Comparison of ENCODE assay signal across 27 mouse cellular contexts in genomic region chr17:34979631-34980030, GRCm38 (mm10). TPM values are rescaled to one million over a fixed set of nuclear protein-coding genes. Genes with fewer than 3 reads are reported as not detected.
DNase-seq lines count a peak whose midpoint lies in the region; ATAC-seq and TF ChIP-seq lines count a peak whose summit lies in the region.
"Had no signal": no experiment of that assay in that cellular context is flagged by ENCODE, and none has a peak within 500 bp of the region (broad histone marks: within the 10 kb centered on the region; RNA-seq: fewer than 3 reads in every experiment).

No protein-coding gene starts in this region.

- no peaks in the 10 kb centered on the region for H3K36me3 ChIP-seq in intestine, embryonic 14.5 days (ENCODE audit: control insufficient read depth, insufficient read depth, low read length)
- no peaks in the 10 kb centered on the region for H3K36me3 ChIP-seq in intestine, postnatal 0 days (ENCODE audit: control insufficient read depth, insufficient read depth)
- peaks cover 20% of the 10 kb centered on the region for H3K36me3 ChIP-seq in liver, embryonic 12.5 days
- no peaks in the 10 kb centered on the region for H3K36me3 ChIP-seq in liver, embryonic 11.5 days (ENCODE audit: control insufficient read depth, insufficient read depth, low read length)
- peaks cover 11% of the 10 kb centered on the region for H3K36me3 ChIP-seq in liver, embryonic 13.5 days
- no peaks in the 10 kb centered on the region for H3K36me3 ChIP-seq in liver, embryonic 16.5 days (ENCODE audit: control insufficient read depth, insufficient read depth)

- no peak for TF ChIP-seq POLR2A in lung, adult 2 months (IDR thresholded peaks at IDR 0.05; ENCODE audit: borderline replicate concordance, extremely low read depth, low read depth, low read length)

- WGBS in intestine, embryonic 14.5 days = 91% methylated on average over 4 of the region's 4 CpGs
- 67% methylated on average over 4 of the region's 4 CpGs for WGBS in intestine, postnatal 0 days
- WGBS in liver, embryonic 12.5 days (ENCODE audit: insufficient replicate concordance) = 76% methylated on average over 4 of the region's 4 CpGs
- WGBS in liver, embryonic 11.5 days = 87% methylated on average over 4 of the region's 4 CpGs
- 68% methylated on average over 4 of the region's 4 CpGs for WGBS in liver, embryonic 13.5 days (ENCODE audit: insufficient replicate concordance)
- 72% methylated on average over 4 of the region's 4 CpGs for WGBS in liver, embryonic 16.5 days (ENCODE audit: insufficient replicate concordance)
- WGBS in lung, adult 2 months = 86% methylated on average over 4 of the region's 4 CpGs

- H3K4me2 ChIP-seq in intestine, embryonic 14.5 days (ENCODE audit: low read length) = no peak overlapping the region
- H3K4me2 ChIP-seq in intestine, postnatal 0 days (replicated peaks; ENCODE audit: low read depth) = no peak overlapping the region
- no peak overlapping the region for H3K4me2 ChIP-seq in liver, embryonic 12.5 days
- no peak overlapping the region for H3K4me2 ChIP-seq in liver, embryonic 11.5 days
- H3K4me2 ChIP-seq in liver, embryonic 13.5 days = 0 out of 2 replicates have a peak overlapping the region, but pooled peaks have one; percentile 78
- H3K4me2 ChIP-seq in liver, embryonic 16.5 days (ENCODE audit: low read depth, low read length) = no peak overlapping the region
- H3K4me2 ChIP-seq: hindbrain, embryonic 14.5 days; kidney, embryonic 15.5 days had no signal

- TF ChIP-seq CTCF in intestine, postnatal 0 days (IDR thresholded peaks at IDR 0.05; ENCODE audit: low read depth) = no peak
- TF ChIP-seq CTCF in lung, adult 2 months (IDR thresholded peaks at IDR 0.05; ENCODE audit: insufficient read depth, low read length) = no peak

- no peaks in the 10 kb centered on the region for H3K9me3 ChIP-seq in intestine, embryonic 14.5 days (ENCODE audit: control insufficient read depth, low read length)
- no peaks in the 10 kb centered on the region for H3K9me3 ChIP-seq in intestine, postnatal 0 days (ENCODE audit: control insufficient read depth)
- H3K9me3 ChIP-seq in liver, embryonic 12.5 days (replicated peaks) = no peaks in the 10 kb centered on the region
- no peaks in the 10 kb centered on the region for H3K9me3 ChIP-seq in liver, embryonic 11.5 days (ENCODE audit: control insufficient read depth, low read length)
- no peaks in the 10 kb centered on the region for H3K9me3 ChIP-seq in liver, embryonic 13.5 days (replicated peaks)
- H3K9me3 ChIP-seq in liver, embryonic 16.5 days (replicated peaks; ENCODE audit: control insufficient read depth, low read length) = no peaks in the 10 kb centered on the region
- H3K9me3 ChIP-seq: embryonic facial prominence, embryonic 13.5 days; forebrain, embryonic 10.5 days; heart, embryonic 12.5 days; kidney, embryonic 15.5 days; limb, embryonic 13.5 days had no signal

- no peak for ATAC-seq in intestine, embryonic 14.5 days (replicated peaks; ENCODE audit: low FRiP score, low TSS enrichment, low read depth)
- ATAC-seq in intestine, postnatal 0 days = no peak
- ATAC-seq in liver, embryonic 12.5 days = no peak
- ATAC-seq in liver, embryonic 11.5 days (replicated peaks; ENCODE audit: low FRiP score) = no peak
- ATAC-seq in liver, embryonic 13.5 days (ENCODE audit: low read depth) = no peak
- ATAC-seq in liver, embryonic 16.5 days (ENCODE audit: low read depth) = no peak
- ATAC-seq: forebrain, postnatal 0 days had no signal

- peaks cover 24% of the 10 kb centered on the region for H3K4me1 ChIP-seq in intestine, embryonic 14.5 days (replicated peaks; ENCODE audit: control insufficient read depth, insufficient read depth, low read length)
- no peaks in the 10 kb centered on the region for H3K4me1 ChIP-seq in intestine, postnatal 0 days (replicated peaks; ENCODE audit: control insufficient read depth, insufficient read depth, low read length)
- peaks cover 37% of the 10 kb centered on the region for H3K4me1 ChIP-seq in liver, embryonic 12.5 days
- peaks cover 10% of the 10 kb centered on the region for H3K4me1 ChIP-seq in liver, embryonic 11.5 days (replicated peaks; ENCODE audit: control insufficient read depth, insufficient read depth, low read length)
- peaks cover 30% of the 10 kb centered on the region for H3K4me1 ChIP-seq in liver, embryonic 13.5 days (replicated peaks)
- peaks cover 24% of the 10 kb centered on the region for H3K4me1 ChIP-seq in liver, embryonic 16.5 days (ENCODE audit: control insufficient read depth, low read depth, low read length)
- peaks cover 2% of the 10 kb centered on the region for H3K4me1 ChIP-seq in lung, adult 2 months (ENCODE audit: control insufficient read depth, insufficient read depth, low read length)

- no peak overlapping the region for H3K9ac ChIP-seq in intestine, embryonic 14.5 days (ENCODE audit: low read length)
- no peak overlapping the region for H3K9ac ChIP-seq in intestine, postnatal 0 days (ENCODE audit: low read depth, low read length)
- peak overlapping the region; percentile 4 for H3K9ac ChIP-seq in liver, embryonic 12.5 days
- H3K9ac ChIP-seq in liver, embryonic 11.5 days (ENCODE audit: low read depth, low read length) = no peak overlapping the region
- peak overlapping the region; percentile 49; the same call in 1 of the 2 replicates for H3K9ac ChIP-seq in liver, embryonic 13.5 days
- H3K9ac ChIP-seq in liver, embryonic 16.5 days (ENCODE audit: low read depth, low read length) = no peak overlapping the region
- H3K9ac ChIP-seq: embryonic facial prominence, embryonic 13.5 days; forebrain, postnatal 0 days; hindbrain, embryonic 14.5 days; kidney, embryonic 15.5 days; limb, embryonic 13.5 days had no signal

- H3K27me3 ChIP-seq in intestine, embryonic 14.5 days (replicated peaks; ENCODE audit: control insufficient read depth, insufficient read depth, low read length) = no peaks in the 10 kb centered on the region
- H3K27me3 ChIP-seq in intestine, postnatal 0 days (replicated peaks; ENCODE audit: control insufficient read depth, insufficient read depth, low read length) = no peaks in the 10 kb centered on the region
- H3K27me3 ChIP-seq in liver, embryonic 12.5 days (replicated peaks) = no peaks in the 10 kb centered on the region
- H3K27me3 ChIP-seq in liver, embryonic 11.5 days (replicated peaks; ENCODE audit: control insufficient read depth, insufficient read depth, low read length) = no peaks in the 10 kb centered on the region
- no peaks in the 10 kb centered on the region for H3K27me3 ChIP-seq in liver, embryonic 13.5 days
- H3K27me3 ChIP-seq in liver, embryonic 16.5 days (ENCODE audit: control insufficient read depth, insufficient read depth, low read depth, low read length) = no peaks in the 10 kb centered on the region
- H3K27me3 ChIP-seq: embryonic facial prominence, embryonic 13.5 days; heart, embryonic 12.5 days; kidney, embryonic 15.5 days; limb, embryonic 13.5 days had no signal

- DNase-seq in intestine, embryonic 14.5 days (ENCODE audit: low spot score) = peak; percentile 38
- no peak for DNase-seq in liver, embryonic 11.5 days (ENCODE audit: low spot score)
- DNase-seq in liver, embryonic 13.5 days = no peak
- DNase-seq in lung, adult 2 months = no peak
- DNase-seq: adrenal gland, postnatal 36 days; B cell, adult 2 months; cerebellum, adult 2 months; cerebellum, postnatal 25 days; forebrain, postnatal 0 days; heart, adult 2 months; kidney, postnatal 36 days; lung, adult 18-20 months; lung, postnatal 10 days; spleen, adult 18-20 months; thymus, postnatal 14 days had no signal

- H3K27ac ChIP-seq in intestine, embryonic 14.5 days (ENCODE audit: low read depth) = no peak overlapping the region
- H3K27ac ChIP-seq in intestine, postnatal 0 days (ENCODE audit: low read depth, low read length) = no peak overlapping the region
- H3K27ac ChIP-seq in liver, embryonic 12.5 days = no peak overlapping the region
- no peak overlapping the region for H3K27ac ChIP-seq in liver, embryonic 11.5 days (ENCODE audit: low read depth, low read length)
- no peak overlapping the region for H3K27ac ChIP-seq in liver, embryonic 13.5 days
- H3K27ac ChIP-seq in liver, embryonic 16.5 days (ENCODE audit: low read length) = peak overlapping the region; percentile 8; the same call in 1 of the 2 replicates
- H3K27ac ChIP-seq: embryonic facial prominence, embryonic 13.5 days; forebrain, embryonic 10.5 days; heart, adult 2 months; hindbrain, embryonic 14.5 days; kidney, embryonic 15.5 days; limb, embryonic 13.5 days; macrophage had no signal

- no peak overlapping the region for H3K4me3 ChIP-seq in intestine, embryonic 14.5 days (ENCODE audit: low read depth, low read length)
- no peak overlapping the region for H3K4me3 ChIP-seq in intestine, postnatal 0 days (ENCODE audit: low read depth, low read length)
- H3K4me3 ChIP-seq in liver, embryonic 12.5 days = no peak overlapping the region
- H3K4me3 ChIP-seq in liver, embryonic 11.5 days (ENCODE audit: low read depth, low read length) = no peak overlapping the region
- no peak overlapping the region for H3K4me3 ChIP-seq in liver, embryonic 13.5 days (replicated peaks)
- H3K4me3 ChIP-seq in liver, embryonic 16.5 days (ENCODE audit: low read depth, low read length) = no peak overlapping the region
- H3K4me3 ChIP-seq in lung, adult 2 months (replicated peaks; ENCODE audit: extremely low read depth, low read depth, low read length) = no peak overlapping the region
- H3K4me3 ChIP-seq: embryonic facial prominence, embryonic 13.5 days; heart, adult 2 months; heart, embryonic 12.5 days; kidney, embryonic 15.5 days; limb, embryonic 13.5 days had no signal

RNA-seq across cellular contexts. Expression of gene Lsm2, which starts 2.0 kb away (rescaled TPM):
- 216 and 228 TPM in 2 replicates for polyA plus RNA-seq in intestine, embryonic 14.5 days (2014; fragmentation: Nextera tagmentation; extraction: Ambion mirVana)
- 70.6 and 76.6 TPM in 2 replicates for polyA plus RNA-seq in intestine, postnatal 0 days (2015; fragmentation: Nextera tagmentation; extraction: Ambion mirVana)
- 202 and 215 TPM in 2 replicates for polyA plus RNA-seq in liver, embryonic 12.5 days (2016; fragmentation: Nextera tagmentation; extraction: Ambion mirVana)
- 304 and 315 TPM in 2 replicates for polyA plus RNA-seq in liver, embryonic 11.5 days (2014; fragmentation: Nextera tagmentation; extraction: Ambion mirVana)
- polyA plus RNA-seq in liver, embryonic 13.5 days (2015; fragmentation: Nextera tagmentation; extraction: Ambion mirVana) = 163 and 178 TPM in 2 replicates
- polyA plus RNA-seq in liver, embryonic 16.5 days (2015; fragmentation: Nextera tagmentation; extraction: Ambion mirVana) = 97.6 and 103 TPM in 2 replicates
- polyA plus RNA-seq in lung, adult 2 months (2012; rRNA removed) = 42.3 and 51.6 TPM in 2 replicates

RNA-seq across cellular contexts. Expression of gene Hspa1l, which starts 7.1 kb away (rescaled TPM):
- 0.53 and 1.2 TPM in 2 replicates for polyA plus RNA-seq in intestine, embryonic 14.5 days (2014; fragmentation: Nextera tagmentation; extraction: Ambion mirVana)
- polyA plus RNA-seq in intestine, postnatal 0 days (2015; fragmentation: Nextera tagmentation; extraction: Ambion mirVana) = 0.22 and 0.25 TPM in 2 replicates
- 0.38 and 0.49 TPM in 2 replicates for polyA plus RNA-seq in liver, embryonic 12.5 days (2016; fragmentation: Nextera tagmentation; extraction: Ambion mirVana)
- polyA plus RNA-seq in liver, embryonic 11.5 days (2014; fragmentation: Nextera tagmentation; extraction: Ambion mirVana) = 0.66 and 1.5 TPM in 2 replicates
- 0.10 and 0.34 TPM in 2 replicates for polyA plus RNA-seq in liver, embryonic 13.5 days (2015; fragmentation: Nextera tagmentation; extraction: Ambion mirVana)
- polyA plus RNA-seq in liver, embryonic 16.5 days (2015; fragmentation: Nextera tagmentation; extraction: Ambion mirVana) = 0.21 and 0.27 TPM in 2 replicates
- polyA plus RNA-seq in lung, adult 2 months (2012; rRNA removed) = 0.81 and 1.3 TPM in 2 replicates

RNA-seq across cellular contexts. Expression of gene Hspa1a, which starts 7.7 kb away (rescaled TPM):
- polyA plus RNA-seq in intestine, embryonic 14.5 days (2014; fragmentation: Nextera tagmentation; extraction: Ambion mirVana) = 3.5 and 4.5 TPM in 2 replicates
- polyA plus RNA-seq in intestine, postnatal 0 days (2015; fragmentation: Nextera tagmentation; extraction: Ambion mirVana) = 6.4 and 6.5 TPM in 2 replicates
- polyA plus RNA-seq in liver, embryonic 12.5 days (2016; fragmentation: Nextera tagmentation; extraction: Ambion mirVana) = 2.8 and 5.0 TPM in 2 replicates
- polyA plus RNA-seq in liver, embryonic 11.5 days (2014; fragmentation: Nextera tagmentation; extraction: Ambion mirVana) = 4.7 and 5.7 TPM in 2 replicates
- 2.1 and 2.3 TPM in 2 replicates for polyA plus RNA-seq in liver, embryonic 13.5 days (2015; fragmentation: Nextera tagmentation; extraction: Ambion mirVana)
- polyA plus RNA-seq in liver, embryonic 16.5 days (2015; fragmentation: Nextera tagmentation; extraction: Ambion mirVana) = 0.87 and 1.5 TPM in 2 replicates
- 12.9 and 66.3 TPM in 2 replicates for polyA plus RNA-seq in lung, adult 2 months (2012; rRNA removed)

RNA-seq across cellular contexts. Expression of gene Gm20481, which starts 9.9 kb away (rescaled TPM):
- polyA plus RNA-seq in intestine, embryonic 14.5 days (2014; fragmentation: Nextera tagmentation; extraction: Ambion mirVana) = not detected in 2 replicates
- polyA plus RNA-seq in intestine, postnatal 0 days (2015; fragmentation: Nextera tagmentation; extraction: Ambion mirVana) = 0.43 TPM in 1 of 2 replicates, not detected in the other
- 0.73 TPM in 1 of 2 replicates, not detected in the other for polyA plus RNA-seq in liver, embryonic 12.5 days (2016; fragmentation: Nextera tagmentation; extraction: Ambion mirVana)
- not detected in 2 replicates for polyA plus RNA-seq in liver, embryonic 11.5 days (2014; fragmentation: Nextera tagmentation; extraction: Ambion mirVana)
- not detected in 2 replicates for polyA plus RNA-seq in liver, embryonic 13.5 days (2015; fragmentation: Nextera tagmentation; extraction: Ambion mirVana)
- not detected in 2 replicates for polyA plus RNA-seq in liver, embryonic 16.5 days (2015; fragmentation: Nextera tagmentation; extraction: Ambion mirVana)
- polyA plus RNA-seq in lung, adult 2 months (2012; rRNA removed) = not detected in 2 replicates
- polyA plus RNA-seq: cerebellum, adult 2 months; embryonic facial prominence, embryonic 13.5 days; forebrain, embryonic 10.5 days; forebrain, postnatal 0 days; heart, adult 2 months; heart, embryonic 12.5 days; heart, postnatal 0 days; hindbrain, embryonic 14.5 days; kidney, embryonic 15.5 days; limb, embryonic 13.5 days; macrophage; urinary bladder, adult 2 months had no signal

RNA-seq across cellular contexts. Expression of gene Hspa1b, which starts 20.6 kb away (rescaled TPM):
- 0.24 and 0.46 TPM in 2 replicates for polyA plus RNA-seq in intestine, embryonic 14.5 days (2014; fragmentation: Nextera tagmentation; extraction: Ambion mirVana)
- polyA plus RNA-seq in intestine, postnatal 0 days (2015; fragmentation: Nextera tagmentation; extraction: Ambion mirVana) = 0.64 and 1.1 TPM in 2 replicates
- 0.11 and 0.21 TPM in 2 replicates for polyA plus RNA-seq in liver, embryonic 12.5 days (2016; fragmentation: Nextera tagmentation; extraction: Ambion mirVana)
- 0.14 and 0.41 TPM in 2 replicates for polyA plus RNA-seq in liver, embryonic 11.5 days (2014; fragmentation: Nextera tagmentation; extraction: Ambion mirVana)
- 0.07 and 0.15 TPM in 2 replicates for polyA plus RNA-seq in liver, embryonic 13.5 days (2015; fragmentation: Nextera tagmentation; extraction: Ambion mirVana)
- polyA plus RNA-seq in liver, embryonic 16.5 days (2015; fragmentation: Nextera tagmentation; extraction: Ambion mirVana) = 0.05 TPM in 1 of 2 replicates, not detected in the other
- 20.1 and 93.1 TPM in 2 replicates for polyA plus RNA-seq in lung, adult 2 months (2012; rRNA removed)

Comparison
In these comparisons a context has a peak if more than half of its experiments do, and no peak if none do; other contexts are left out.
1. H3K9ac ChIP-seq: peak in liver, embryonic 12.5 days (single experiment) and liver, embryonic 13.5 days (single experiment); none in intestine, embryonic 14.5 days (single experiment), intestine, postnatal 0 days (single experiment), liver, embryonic 11.5 days (single experiment) and liver, embryonic 16.5 days (single experiment).